Mouse (Mus musculus) stomach, embryonic 16.5 days (tissue): ENCODE data around the gene Ctsw. TPM values are rescaled to one million over a fixed set of nuclear protein-coding genes. Genes with fewer than 3 reads are reported as not detected.

ENCODE experiments used
- ATAC-seq: fragments of 200-750 bp; cut with Nextera tagmentation; 2 replicates; pipeline ENCODE4 v1.8.0; 2017; ENCODE audit warnings: moderate number of reproducible peaks, moderate TSS enrichment; ENCODE audit not compliant: insufficient read depth, low FRiP score
- H3K27ac ChIP-seq: fragments of 300-500 bp; sonication (generic); 2 replicates; pipeline ENCODE4 v1.5.1; 2014; ENCODE audit warnings: low read length
- H3K27me3 ChIP-seq: fragments of 300-500 bp; sonication (generic); 2 replicates; pipeline ENCODE4 v1.6.1; 2014; ENCODE audit warnings: low read length, control low read depth, mixed read lengths; ENCODE audit not compliant: control insufficient read depth, insufficient read depth
- H3K36me3 ChIP-seq: fragments of 300-500 bp; sonication (generic); 2 replicates; pipeline ENCODE4 v1.6.1; 2014; ENCODE audit warnings: low read length; ENCODE audit not compliant: control insufficient read depth, insufficient read depth
- H3K4me1 ChIP-seq: fragments of 300-500 bp; sonication (generic); 2 replicates; pipeline ENCODE4 v1.6.1; 2014; ENCODE audit warnings: low read length, control low read depth, mixed read lengths; ENCODE audit not compliant: control insufficient read depth, insufficient read depth
- H3K4me2 ChIP-seq: fragments of 300-500 bp; sonication (generic); 2 replicates; pipeline ENCODE4 v1.6.1; 2014; ENCODE audit warnings: low read depth, low read length, mixed read lengths
- H3K4me3 ChIP-seq: fragments of 300-500 bp; sonication (generic); replicated peaks from 2 replicates; pipeline ENCODE4 v1.5.1; 2014; ENCODE audit warnings: mild to moderate bottlenecking, low read length
- H3K9ac ChIP-seq: fragments of 300-500 bp; sonication (generic); 2 replicates; pipeline ENCODE4 v1.6.1; 2014; ENCODE audit warnings: low read length
- H3K9me3 ChIP-seq: fragments of 300-500 bp; sonication (generic); replicated peaks from 2 replicates; pipeline ENCODE4 v1.6.1; 2016; ENCODE audit warnings: low read length, control low read depth; ENCODE audit not compliant: control insufficient read depth
- WGBS: fragments of 180-500 bp; shearing (Covaris S2); extraction: QIAGEN DNeasy Blood & Tissue Kit; methylation state at CpG from one replicate; pipeline ENCODE4 v1.1.7; 2014; 5-methylcytosine and 5-hydroxymethylcytosine counted together
- polyA plus RNA-seq: library from polyadenylated mRNA; unstranded; fragments of >200 nt; fragmentation: Nextera tagmentation; extraction: Ambion mirVana; gene quantifications from 2 replicates; pipeline ENCODE4 v1.2.1, GENCODE M21; 2015

The Ctsw gene
- polyA plus RNA-seq: 1.6 and 2.2 TPM in 2 replicates

DNA sequence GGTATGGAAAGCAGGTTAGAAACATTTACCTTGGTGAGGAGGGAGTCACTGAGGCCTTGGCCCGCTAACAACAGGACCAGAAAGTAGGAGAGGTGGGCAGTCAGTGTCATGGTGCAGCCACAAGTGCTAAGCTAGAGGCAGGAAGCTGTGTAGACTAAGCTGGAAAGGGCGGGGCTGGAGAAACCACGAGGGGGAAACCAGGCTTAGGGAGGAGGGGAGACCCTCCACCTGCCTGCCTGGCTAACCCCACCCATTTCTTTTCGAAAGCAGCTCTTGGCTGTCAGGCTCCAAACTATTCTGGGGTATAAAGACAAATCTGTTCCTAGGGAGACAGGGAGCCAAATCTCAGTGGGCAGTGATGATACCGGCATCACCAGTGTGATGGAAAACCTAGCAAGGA is at the start of gene Ctsw:
Gene Ctsw (minus strand): TSS at position 134 of the 400 bp plus-strand sequence.
- peaks cover 6% of the 10 kb centered on the region for H3K4me1 ChIP-seq
- H3K9ac ChIP-seq: peak within 1 kb of the TSS; percentile 7; the same call in 1 of the 2 replicates
- no peaks in the 10 kb centered on the region for H3K9me3 ChIP-seq
- no peaks in the 10 kb centered on the region for H3K27me3 ChIP-seq
- no peak within 1 kb of the TSS for H3K27ac ChIP-seq
- H3K4me3 ChIP-seq: no peak within 1 kb of the TSS
- no peak for ATAC-seq
- peaks cover 18% of the 10 kb centered on the region for H3K36me3 ChIP-seq
- no peak within 1 kb of the TSS for H3K4me2 ChIP-seq
- 30% methylated on average over 5 of the region's 5 CpGs for WGBS

DNA sequence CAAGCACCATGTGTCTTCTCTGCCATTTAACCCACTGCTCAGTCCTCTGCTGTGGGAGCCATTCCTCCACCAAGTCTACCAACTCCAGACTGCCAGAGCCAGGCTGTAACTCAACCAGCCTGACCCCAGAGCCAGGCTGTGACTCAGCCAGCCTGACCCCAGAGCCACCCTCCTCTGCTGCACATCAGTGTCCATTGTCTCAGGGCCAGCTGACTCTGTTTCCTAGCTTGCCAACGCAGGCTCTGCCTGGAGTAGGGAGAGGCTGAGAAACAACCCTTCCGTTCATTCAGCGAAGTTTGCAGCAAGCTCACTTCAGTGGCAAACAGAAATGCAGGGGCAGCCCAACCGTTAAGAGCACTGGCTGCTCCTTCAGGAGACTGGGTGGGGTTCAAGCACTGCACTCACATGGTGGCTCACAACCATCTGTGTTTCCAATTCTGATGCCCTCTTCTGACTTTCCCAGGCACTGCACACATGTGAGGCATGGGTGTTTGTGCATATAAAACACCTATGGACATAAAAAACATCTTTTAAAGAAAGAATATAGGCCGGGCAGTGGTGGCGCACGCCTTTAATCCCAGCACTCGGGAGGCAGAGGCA is 48.7 kb upstream of the Ctsw start:
- Histone ChIP-seq H3K4me3 (no peak overlapping the region), H3K27ac (no peak overlapping the region), H3K9me3 (no peaks in the 10 kb centered on the region), H3K9ac (no peak overlapping the region), H3K4me2 (no peak overlapping the region), H3K4me1 (0 out of 2 replicates have a peak, but pooled peaks cover 6% of the 10 kb centered on the region), H3K27me3 (no peaks in the 10 kb centered on the region), H3K36me3 (no peaks in the 10 kb centered on the region)
- 71% methylated on average over 8 of the region's 8 CpGs for WGBS
- 0 out of 2 replicates have a peak, but pooled peaks have one; percentile 25 for ATAC-seq

DNA sequence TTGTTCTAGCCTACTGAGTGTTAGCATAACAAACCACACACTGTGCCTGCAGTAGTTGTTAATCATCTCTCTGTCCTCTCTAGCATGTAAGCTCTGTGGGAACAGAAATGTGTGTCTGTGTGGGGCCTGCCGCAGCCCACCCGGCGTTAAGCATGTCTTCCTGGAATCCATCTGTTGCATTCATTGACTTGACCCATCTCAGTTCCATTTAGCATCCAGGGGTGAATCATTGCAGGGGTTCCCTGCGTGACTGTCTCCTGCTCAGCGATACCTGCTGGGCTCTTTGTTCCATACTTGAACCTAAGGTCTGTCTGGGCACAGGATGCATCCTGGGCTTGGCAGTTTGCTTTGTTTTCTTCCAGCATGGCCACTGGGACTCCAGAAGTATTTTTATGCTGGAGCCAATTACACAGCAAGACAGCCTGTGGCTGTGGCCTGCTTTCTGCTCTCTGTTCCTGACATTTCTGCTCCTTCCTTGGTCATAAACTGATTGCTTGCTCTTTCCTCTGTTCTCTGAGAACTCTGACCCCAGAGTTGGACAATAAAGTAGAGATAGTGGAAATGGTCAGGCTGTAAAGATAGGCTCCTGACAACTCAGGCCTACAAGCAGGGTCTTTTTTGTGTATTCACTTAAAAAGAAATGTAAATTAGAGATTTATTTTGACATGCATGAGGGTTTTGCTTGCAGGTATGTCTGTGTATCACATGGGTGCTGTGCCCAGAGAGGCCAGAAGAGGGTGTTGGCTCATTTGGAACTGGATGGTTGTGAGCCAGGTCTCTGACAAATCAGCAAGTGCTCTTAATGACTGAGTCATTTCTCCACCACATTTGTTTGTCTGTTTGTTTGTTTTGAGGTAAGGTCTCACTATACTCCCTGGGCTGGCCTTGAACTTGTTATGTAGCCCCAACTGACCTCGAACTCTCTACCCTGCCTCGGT is 47.8 kb upstream of the Ctsw start:
- Histone ChIP-seq H3K4me2 (no peak overlapping the region), H3K9me3 (no peaks in the 10 kb centered on the region), H3K27ac (no peak overlapping the region), H3K27me3 (no peaks in the 10 kb centered on the region), H3K9ac (no peak overlapping the region), H3K36me3 (no peaks in the 10 kb centered on the region), H3K4me3 (no peak overlapping the region), H3K4me1 (0 out of 2 replicates have a peak, but pooled peaks cover 7% of the 10 kb centered on the region)
- WGBS: 76% methylated on average over 7 of the region's 7 CpGs
- ATAC-seq: no peak

DNA sequence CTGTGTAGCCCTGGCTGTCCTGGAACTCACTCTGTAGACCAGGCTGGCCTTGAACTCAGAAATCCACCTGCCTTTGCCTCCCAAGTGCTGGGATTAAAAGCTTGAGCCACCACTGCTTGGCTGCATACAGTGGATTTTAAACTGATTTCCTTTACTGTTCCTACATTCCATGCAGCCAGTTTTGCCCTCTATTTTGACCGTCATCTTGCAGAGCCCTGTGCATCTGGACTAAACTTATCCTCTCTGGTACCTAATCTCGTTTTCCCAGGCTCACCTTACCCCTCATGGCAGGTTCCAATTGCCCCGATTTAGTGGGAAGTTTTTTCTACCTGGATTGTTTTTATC is 44.7 kb upstream of the Ctsw start:
- H3K4me1 ChIP-seq: 0 out of 2 replicates have a peak, but pooled peaks cover 7% of the 10 kb centered on the region
- H3K4me2 ChIP-seq: no peak overlapping the region
- no peak overlapping the region for H3K9ac ChIP-seq
- no peak overlapping the region for H3K4me3 ChIP-seq
- ATAC-seq: no peak
- 81% methylated on average over 3 of the region's 3 CpGs for WGBS
- no peak overlapping the region for H3K27ac ChIP-seq
- no peaks in the 10 kb centered on the region for H3K36me3 ChIP-seq
- no peaks in the 10 kb centered on the region for H3K27me3 ChIP-seq
- no peaks in the 10 kb centered on the region for H3K9me3 ChIP-seq

DNA sequence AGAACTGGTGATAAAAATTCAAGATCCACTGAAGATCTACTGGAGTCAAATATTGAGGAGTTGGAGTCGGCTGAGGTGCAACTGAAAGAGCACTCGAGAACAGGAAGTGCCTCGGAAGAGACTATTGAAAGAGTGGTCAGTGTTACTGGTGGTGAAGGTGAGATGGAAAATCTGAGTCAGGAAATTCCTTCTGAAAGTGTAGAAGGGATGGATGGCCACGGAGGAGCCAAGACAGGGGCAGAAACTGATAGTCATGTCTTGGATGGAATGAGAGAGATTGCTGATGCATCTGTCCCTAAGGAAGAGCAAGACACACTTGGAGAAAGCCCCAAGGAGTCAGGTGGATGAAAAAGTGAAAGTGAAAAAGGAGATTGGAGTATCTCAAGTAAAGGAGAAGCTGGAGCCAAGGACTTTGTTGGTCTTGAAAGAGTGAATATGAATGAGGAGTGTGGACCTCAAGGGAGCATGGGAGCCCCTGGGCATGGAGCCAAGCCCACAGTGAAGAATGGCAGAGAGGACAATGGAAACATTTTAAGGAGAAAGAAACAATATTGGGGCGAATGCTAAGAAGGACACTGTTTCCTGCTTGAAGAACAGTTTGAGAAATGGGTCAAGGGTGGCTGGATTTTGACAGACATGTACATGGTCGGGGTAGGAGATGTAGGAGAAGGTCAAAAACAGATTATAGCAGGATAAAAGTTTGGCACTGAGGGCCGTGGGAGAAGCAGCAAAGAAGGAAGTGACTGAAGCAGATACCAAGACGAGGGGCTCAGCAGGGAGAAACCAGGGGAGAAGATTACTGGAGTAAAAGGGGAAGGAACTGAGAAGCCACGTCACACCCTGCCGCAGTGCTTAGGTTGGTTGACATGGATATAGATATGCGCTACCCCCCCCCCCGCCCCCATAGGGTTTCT is 44.0 kb upstream of the Ctsw start:
- Histone ChIP-seq H3K4me2 (peak overlapping the region; percentile 24; the same call in 1 of the 2 replicates), H3K4me1 (0 out of 2 replicates have a peak, but pooled peaks cover 7% of the 10 kb centered on the region), H3K9me3 (no peaks in the 10 kb centered on the region), H3K36me3 (no peaks in the 10 kb centered on the region), H3K27ac (no peak overlapping the region), H3K9ac (no peak overlapping the region), H3K27me3 (no peaks in the 10 kb centered on the region), H3K4me3 (no peak overlapping the region)
- 74% methylated on average over 12 of the region's 12 CpGs for WGBS
- no peak for ATAC-seq

DNA sequence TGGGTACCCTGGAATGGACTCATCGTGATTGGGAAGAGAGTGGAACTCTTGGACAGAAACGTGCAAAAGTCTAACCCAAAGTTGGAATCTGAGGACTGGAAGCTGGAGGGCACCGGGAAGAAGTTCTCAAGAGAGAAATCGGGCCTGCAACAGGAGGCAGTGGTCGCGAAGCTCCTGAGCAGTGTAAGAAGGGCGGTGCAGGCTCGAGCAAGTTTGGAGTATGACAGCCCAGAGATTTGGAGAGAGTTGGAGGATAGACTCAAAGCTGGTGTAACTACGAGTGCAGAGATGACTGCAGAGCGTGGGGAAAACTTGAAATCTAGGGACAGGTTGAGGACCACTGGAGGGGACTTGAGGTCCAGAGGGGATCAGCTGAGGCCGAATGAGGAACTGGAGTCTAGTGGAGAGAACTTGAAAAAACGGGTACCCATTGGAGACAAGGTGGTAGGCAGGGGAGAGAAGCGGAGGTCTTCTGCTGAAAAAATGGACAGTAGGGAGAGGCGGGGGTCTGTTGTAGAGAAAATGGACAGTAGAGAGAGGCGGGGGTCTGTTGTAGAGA is 42.8 kb upstream of the Ctsw start:
- Histone ChIP-seq H3K4me2 (peak overlapping the region; percentile 86), H3K4me1 (0 out of 2 replicates have a peak, but pooled peaks cover 7% of the 10 kb centered on the region), H3K36me3 (no peaks in the 10 kb centered on the region), H3K27ac (peak overlapping the region; percentile 52), H3K9ac (peak overlapping the region; percentile 72), H3K4me3 (peak overlapping the region; percentile 51), H3K9me3 (no peaks in the 10 kb centered on the region), H3K27me3 (no peaks in the 10 kb centered on the region)
- 44% methylated on average over 15 of the region's 15 CpGs for WGBS
- no peak for ATAC-seq

DNA sequence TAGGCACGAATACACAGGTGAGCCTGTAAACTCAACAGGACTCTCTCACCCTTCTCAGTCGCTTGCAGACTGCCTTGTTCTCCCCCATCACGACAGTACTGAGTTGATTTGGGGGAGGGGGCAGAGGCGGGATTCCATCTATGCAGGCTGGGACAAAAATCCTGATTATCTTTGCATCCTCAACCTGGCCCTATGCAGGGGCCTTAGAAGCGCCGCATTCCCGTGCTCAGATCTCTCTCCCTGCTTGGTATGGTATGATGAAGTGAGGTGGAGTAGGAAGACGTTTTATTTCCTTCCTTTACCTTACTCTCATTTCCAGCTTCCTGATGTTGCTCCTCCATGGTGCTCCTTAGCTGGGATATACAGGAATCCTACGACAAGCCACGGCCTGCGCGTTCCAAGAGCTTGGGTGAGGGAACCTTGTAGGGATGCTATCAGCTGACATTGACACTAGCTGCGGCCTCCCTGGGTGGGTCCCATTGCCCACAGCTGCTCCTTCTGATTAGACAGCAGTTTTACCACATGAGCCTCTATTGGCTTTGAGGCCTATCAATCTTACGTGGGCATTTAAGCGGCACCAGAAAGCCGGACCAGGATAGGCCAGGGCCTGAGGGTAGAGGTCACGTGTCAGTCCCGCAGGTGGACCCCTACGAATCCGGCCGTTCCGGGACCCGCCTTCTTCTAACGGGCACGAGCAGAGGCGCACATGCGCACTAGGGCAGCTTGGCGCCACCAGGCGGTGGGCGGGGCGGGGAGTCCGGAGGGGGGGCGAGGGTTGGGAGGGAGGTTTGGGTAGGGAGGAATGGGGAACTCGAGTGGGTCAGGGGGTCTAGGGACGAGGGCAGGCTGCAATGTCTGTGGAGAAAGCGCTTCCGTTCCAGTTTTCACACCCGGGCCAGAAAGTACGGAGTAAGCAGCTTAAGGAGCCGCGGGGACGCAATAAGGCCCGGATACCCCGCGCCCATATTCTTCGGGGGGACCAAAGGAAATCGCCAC is 42.0 kb upstream of the Ctsw start, which contains the start of gene Snx32:
Gene Snx32 (minus strand): TSS at position 508 of the 996 bp plus-strand sequence.
- H3K4me1 ChIP-seq: 0 out of 2 replicates have a peak, but pooled peaks cover 7% of the 10 kb centered on the region
- H3K4me3 ChIP-seq: peak within 1 kb of the TSS; percentile 51
- peak; percentile 98 for ATAC-seq
- H3K36me3 ChIP-seq: no peaks in the 10 kb centered on the region
- peak within 1 kb of the TSS; percentile 52 for H3K27ac ChIP-seq
- peak within 1 kb of the TSS; percentile 86 for H3K4me2 ChIP-seq
- 3% methylated on average over 47 of the region's 47 CpGs for WGBS
- H3K9me3 ChIP-seq: no peaks in the 10 kb centered on the region
- H3K9ac ChIP-seq: peak within 1 kb of the TSS; percentile 72
- no peaks in the 10 kb centered on the region for H3K27me3 ChIP-seq
